Mouse (Mus musculus) olfactory bulb, adult 2 months (tissue): ENCODE results near the gene Sept5. TPM values are rescaled to one million over a fixed set of nuclear protein-coding genes. Genes with fewer than 3 reads are reported as not detected.

Source experiments
- H3K27ac ChIP-seq: fragments of 200-500 bp; 2 replicates; pipeline ENCODE4 v1.5.1; 2012; ENCODE audit warnings: low read depth, low read length; ENCODE audit not compliant: insufficient read depth
- H3K4me1 ChIP-seq: fragments of 200-500 bp; 2 replicates; pipeline ENCODE4 v1.6.1; 2012; ENCODE audit warnings: low read length; ENCODE audit not compliant: control insufficient read depth, insufficient read depth
- H3K4me3 ChIP-seq: fragments of 200-500 bp; 2 replicates; pipeline ENCODE4 v1.5.1; 2012; ENCODE audit warnings: mild to moderate bottlenecking, low read depth, low read length, moderate library complexity; ENCODE audit not compliant: insufficient read depth
- CTCF ChIP-seq: fragments of 200-500 bp; IDR thresholded peaks from 2 replicates; pipeline ENCODE4 v1.5.1; 2012; ENCODE audit warnings: low read depth, mild to moderate bottlenecking, low read length, moderate library complexity; ENCODE audit not compliant: insufficient read depth
- POLR2A ChIP-seq: fragments of 200-500 bp; IDR thresholded peaks from 2 replicates; pipeline ENCODE4 v1.6.1; 2012; ENCODE audit warnings: mild to moderate bottlenecking, low read depth, low read length, moderate library complexity; ENCODE audit not compliant: insufficient read depth
- WGBS: fragments of 180-500 bp; shearing (Covaris S2); methylation state at CpG from one replicate; pipeline ENCODE4 v1.1.7; 2018; 5-methylcytosine and 5-hydroxymethylcytosine counted together
- polyA plus RNA-seq: library from polyadenylated mRNA; stranded (reverse); fragments of >200 nt; gene quantifications from 2 replicates; pipeline ENCODE4 v1.2.4, GENCODE M21; 2012; ENCODE audit warnings: low replicate concordance; ENCODE audit not compliant: missing spikeins, insufficient read depth, insufficient read length

Sept5 gene
- not detected in 2 replicates for polyA plus RNA-seq

DNA sequence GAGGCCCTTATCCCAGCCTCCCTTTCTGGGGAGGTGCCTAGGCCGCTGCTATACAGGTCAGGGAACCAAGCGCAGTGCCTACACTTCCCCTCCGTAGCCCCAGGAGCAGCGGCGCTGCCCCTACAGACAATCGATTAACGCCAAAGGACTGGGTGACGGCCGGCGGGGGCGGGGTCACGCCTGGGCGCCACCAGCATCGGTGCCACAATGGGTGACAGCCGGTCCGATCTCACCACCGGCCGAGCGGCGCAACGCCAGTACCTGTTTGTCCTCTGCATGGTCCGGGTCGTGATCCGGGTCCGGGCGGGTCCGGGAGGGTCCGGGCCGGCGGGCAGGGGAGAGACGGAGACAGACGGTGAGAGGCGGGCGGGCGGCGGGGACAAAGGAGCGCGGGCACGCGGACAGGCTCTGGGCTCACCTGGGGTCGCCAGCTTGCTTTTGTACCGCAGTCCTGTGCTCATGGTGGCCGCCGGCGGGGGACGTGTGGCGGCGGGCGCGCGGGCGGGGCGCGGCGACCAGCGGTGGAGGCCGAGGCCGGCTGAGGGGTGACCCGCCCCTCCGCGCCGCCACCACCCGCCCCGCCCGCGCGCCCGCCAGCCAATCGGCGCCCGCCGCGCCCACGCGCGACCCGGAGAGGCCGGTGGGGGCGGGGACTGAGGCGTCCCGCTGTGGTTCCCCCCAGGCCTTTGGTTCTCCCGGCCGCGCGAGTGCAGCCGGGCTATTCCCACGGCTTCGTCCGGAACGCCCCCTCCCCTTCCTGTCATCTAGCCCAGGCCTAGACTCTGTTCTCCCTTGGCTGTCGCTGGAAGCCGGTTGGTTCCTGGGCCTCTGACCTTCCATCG lies at the start of gene Sept5:
Gene Sept5 (minus strand): TSS at position 565 of the 842 bp plus-strand sequence.
- Histone ChIP-seq H3K4me1 (peaks cover 43% of the 10 kb centered on the region), H3K27ac (peak within 1 kb of the TSS; percentile 71), H3K4me3 (peak within 1 kb of the TSS; percentile 95)
- under 1% methylated on average over 71 of the region's 93 CpGs for WGBS
- TF ChIP-seq CTCF (no peak), POLR2A (no peak; the same call in 1 of the 2 replicates)

DNA sequence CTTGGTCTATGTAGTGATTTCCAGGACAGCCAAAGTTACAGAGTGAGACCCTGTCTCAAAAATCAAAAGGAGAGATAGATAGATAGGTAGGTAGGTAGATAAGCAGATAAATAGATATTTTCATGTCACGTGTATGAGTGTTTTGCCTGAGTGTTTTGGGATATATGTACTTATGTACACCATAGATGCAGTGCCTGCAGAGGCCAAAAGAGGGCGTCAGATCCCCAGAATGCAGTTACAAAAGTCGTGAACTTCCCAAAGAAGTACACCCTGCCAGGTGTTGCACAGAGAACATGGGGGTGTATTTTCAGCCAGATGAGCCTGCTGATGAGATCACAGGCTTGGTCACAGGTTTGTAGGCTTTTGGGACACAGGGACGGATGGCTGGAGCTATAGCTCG lies 49.4 kb upstream of the Sept5 start:
- no peak overlapping the region for H3K4me3 ChIP-seq
- TF ChIP-seq CTCF (no peak), POLR2A (no peak)
- no peak overlapping the region for H3K27ac ChIP-seq
- no peaks in the 10 kb centered on the region for H3K4me1 ChIP-seq
- 54% methylated on average over 5 of the region's 5 CpGs for WGBS

DNA sequence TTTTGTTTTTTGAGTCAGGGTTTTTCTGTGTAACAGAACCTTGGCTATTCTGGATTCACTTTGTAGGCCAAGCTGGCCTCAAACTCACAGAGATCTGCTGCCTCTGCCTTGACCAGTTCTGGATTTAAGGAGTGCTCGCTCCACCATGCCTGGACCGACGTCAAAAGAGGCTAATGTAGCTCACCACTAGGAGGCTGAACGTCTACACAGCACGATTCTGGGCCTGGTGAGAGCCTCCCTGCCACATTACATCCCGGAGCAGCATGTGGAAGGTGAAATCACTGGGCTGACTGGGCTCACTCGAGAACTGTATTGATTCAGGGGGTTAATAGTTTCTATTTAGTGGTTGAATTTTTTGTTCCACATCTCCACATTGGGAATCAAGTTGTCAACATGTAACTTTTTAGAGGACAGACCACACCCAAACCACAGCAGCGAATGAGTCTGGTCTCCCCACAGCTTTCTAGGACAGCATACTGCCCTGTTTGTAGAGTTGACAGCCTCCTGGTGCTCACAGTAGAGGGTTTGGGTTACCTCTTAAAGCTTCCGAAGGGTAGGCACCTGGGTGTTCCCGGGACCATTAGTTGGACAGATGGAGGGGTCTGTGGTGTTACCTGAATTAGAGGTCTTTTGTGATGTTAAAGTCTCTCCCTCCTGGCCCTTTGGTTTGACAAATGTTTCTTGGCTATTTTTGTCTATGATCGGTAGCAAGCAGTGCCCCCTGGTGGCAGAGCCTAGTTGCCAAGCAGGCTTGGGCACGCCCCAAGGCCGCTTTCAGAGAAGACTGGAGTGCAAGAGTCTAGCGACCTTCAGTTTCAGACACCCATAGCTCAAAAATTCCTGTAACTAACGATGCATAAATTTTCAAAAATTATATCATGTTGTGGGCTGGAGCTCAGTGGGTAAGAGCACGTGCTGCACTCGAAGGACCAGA lies 48.3 kb upstream of the Sept5 start:
- no peak overlapping the region for H3K27ac ChIP-seq
- H3K4me3 ChIP-seq = no peak overlapping the region
- H3K4me1 ChIP-seq = no peaks in the 10 kb centered on the region
- TF ChIP-seq POLR2A (no peak), CTCF (peak; percentile 63)
- WGBS = 37% methylated on average over 17 of the region's 17 CpGs

DNA sequence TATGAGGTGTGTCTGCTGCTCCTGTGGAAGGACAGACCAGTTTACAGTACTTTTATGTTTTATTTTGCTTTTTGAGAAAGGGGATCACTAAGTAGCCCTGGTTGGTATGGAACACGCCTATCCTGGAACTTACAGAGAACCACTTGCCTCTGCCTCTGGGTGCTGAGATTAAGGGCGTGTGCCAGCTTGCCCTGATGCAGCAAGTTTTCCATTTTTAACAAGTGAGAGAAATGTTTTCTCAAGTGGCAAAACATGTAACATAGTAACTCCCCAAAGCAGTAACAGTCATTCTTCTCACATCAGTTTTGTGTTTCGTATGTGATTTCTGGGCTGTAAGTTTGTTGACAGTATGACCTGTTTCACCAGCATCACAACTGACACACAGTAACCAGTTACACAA lies 43.3 kb upstream of the Sept5 start:
- H3K4me1 ChIP-seq = no peaks in the 10 kb centered on the region
- H3K4me3 ChIP-seq = no peak overlapping the region
- TF ChIP-seq POLR2A (no peak), CTCF (no peak)
- WGBS = 90% methylated on average over 3 of the region's 3 CpGs
- H3K27ac ChIP-seq = no peak overlapping the region

DNA sequence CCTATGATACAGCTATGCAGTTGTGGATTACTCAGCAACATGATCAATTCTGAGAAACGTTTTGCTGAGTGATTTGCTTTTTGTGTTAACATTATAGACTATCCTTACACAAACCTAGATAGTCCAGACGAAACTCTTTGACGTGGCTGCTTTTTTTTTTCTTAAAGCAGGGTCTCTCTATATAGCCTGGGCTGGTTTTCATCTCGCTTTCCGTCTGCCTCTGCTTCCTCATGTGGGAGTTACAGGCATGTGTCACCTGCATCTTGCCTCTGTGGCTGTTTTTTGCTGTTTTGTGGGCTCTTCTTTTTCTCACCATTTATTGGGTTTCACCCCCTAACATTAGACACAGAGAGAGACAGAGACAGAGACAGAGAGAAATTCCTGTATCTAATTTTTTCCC lies 42.3 kb upstream of the Sept5 start:
- no peak for TF ChIP-seq POLR2A
- TF ChIP-seq CTCF = no peak
- no peaks in the 10 kb centered on the region for H3K4me1 ChIP-seq
- WGBS = 73% methylated on average over 5 of the region's 5 CpGs

DNA sequence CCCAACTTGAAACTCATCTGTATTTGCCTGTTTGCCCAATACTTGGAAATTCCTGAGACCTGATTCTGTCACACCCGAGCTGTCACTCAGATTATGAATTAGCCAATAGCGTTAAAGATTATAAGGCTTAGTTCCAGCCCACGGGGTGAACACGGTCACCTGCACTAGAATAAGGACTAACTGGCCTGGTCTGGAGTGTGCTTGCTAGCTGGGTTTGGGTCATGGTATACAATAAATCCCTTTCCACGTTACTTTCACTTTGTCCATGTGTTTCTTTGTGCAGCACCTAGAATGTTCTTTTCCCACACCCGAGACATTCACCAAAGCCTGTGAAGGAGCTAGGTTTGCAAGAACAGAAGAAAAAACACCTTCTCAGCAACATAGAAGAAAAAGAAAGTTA lies 40.2 kb upstream of the Sept5 start:
- Histone ChIP-seq H3K4me1 (no peaks in the 10 kb centered on the region), H3K27ac (no peak overlapping the region), H3K4me3 (no peak overlapping the region)
- no peak for TF ChIP-seq POLR2A
- TF ChIP-seq CTCF = no peak
- 75% methylated on average over 6 of the region's 6 CpGs for WGBS

More for the DNA sequence above, 42.3 kb upstream of the Sept5 start:
- H3K4me3 ChIP-seq = no peak overlapping the region
- no peak overlapping the region for H3K27ac ChIP-seq

DNA sequence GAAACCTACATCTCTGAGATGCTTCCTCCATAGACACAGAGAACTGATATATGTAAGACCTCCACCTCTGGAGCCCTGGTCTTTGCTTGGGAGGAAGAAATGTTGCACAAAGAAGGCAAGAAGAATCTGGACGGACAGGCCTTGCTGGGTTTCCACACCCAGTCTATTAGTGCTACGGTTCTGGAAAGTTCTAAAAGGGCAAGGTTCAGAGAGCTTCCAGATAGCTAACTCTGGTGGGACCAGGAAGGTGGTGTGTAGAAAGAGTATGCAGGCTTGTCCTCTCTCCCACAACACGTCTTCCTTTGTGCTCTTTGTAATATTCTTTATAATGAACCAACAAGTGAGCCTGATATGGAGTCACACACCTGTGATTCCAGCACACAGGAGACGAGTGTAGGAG lies 28.8 kb upstream of the Sept5 start:
- H3K4me3 ChIP-seq = no peak overlapping the region
- peaks cover 9% of the 10 kb centered on the region for H3K4me1 ChIP-seq
- TF ChIP-seq CTCF (no peak), POLR2A (no peak)
- whole genome bisulfite sequencing = 86% methylated on average over 4 of the region's 4 CpGs
- no peak overlapping the region for H3K27ac ChIP-seq

DNA sequence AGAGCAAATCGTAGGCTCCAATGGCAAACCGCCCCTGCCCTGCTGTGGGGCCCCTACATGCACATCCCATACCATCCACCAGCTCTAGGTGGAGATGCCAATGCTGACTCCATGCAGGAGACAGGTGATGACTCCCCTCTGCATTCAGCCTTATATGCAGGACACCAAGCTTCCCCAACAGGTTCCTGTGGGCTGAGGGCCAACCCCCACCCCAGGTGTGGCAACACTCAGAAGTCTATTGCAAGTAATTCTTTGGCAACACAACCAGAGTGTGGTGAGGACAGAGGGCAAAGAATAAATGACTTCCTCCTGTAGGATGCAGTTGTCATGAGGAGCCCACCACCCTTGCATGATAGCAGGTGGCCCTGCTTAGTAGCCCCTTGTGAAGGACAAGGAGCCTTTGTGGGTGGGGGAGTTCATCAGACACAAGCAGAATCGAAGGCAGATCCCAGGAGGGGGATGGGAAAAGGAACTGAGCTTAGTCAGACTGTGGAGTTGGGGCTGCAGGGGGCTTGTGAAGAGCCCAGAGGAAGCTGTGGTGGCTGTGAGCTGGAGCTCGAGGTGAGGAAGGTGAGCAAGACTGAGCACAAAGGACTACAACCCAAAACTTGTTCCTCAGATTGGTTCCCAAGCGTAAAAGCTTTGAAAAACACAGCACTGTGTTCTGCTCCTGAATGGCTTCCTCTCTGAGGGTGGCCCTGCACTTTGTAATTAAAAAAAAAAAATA lies 25.8 kb upstream of the Sept5 start:
- Histone ChIP-seq H3K27ac (0 out of 2 replicates have a peak overlapping the region, but pooled peaks have one; percentile 15), H3K4me3 (no peak overlapping the region), H3K4me1 (peaks cover 9% of the 10 kb centered on the region)
- 48% methylated on average over 5 of the region's 5 CpGs for WGBS
- TF ChIP-seq POLR2A = no peak
- TF ChIP-seq CTCF = no peak
